Mouse (Mus musculus) CH12.LX (cell line): Measurements from ENCODE around the gene Ubl5. TPM values are rescaled to one million over a fixed set of nuclear protein-coding genes. Genes with fewer than 3 reads are reported as not detected.

ENCODE experiments used
- DNase-seq: peaks from one replicate; pipeline ENCODE4 v3.0.0-alpha.2; 2013; ENCODE audit errors: extremely low read depth
- H3K27ac ChIP-seq: 2 replicates; pipeline ENCODE4 v1.5.1; 2012; ENCODE audit warnings: low read depth, mild to moderate bottlenecking, control low read depth, moderate library complexity; ENCODE audit not compliant: insufficient read depth
- H3K27me3 ChIP-seq: replicated peaks from 2 replicates; pipeline ENCODE3; 2012; ENCODE audit warnings: inconsistent platforms
- H3K36me3 ChIP-seq, 2 experiments: replicated peaks in 1 of 2; 2 replicates each; pipeline versions ENCODE3 to v1.6.1; 2012; ENCODE audit warnings: inconsistent platforms in 1 of 2, low read length in 1 of 2, mild to moderate bottlenecking in 1 of 2, mixed read lengths in 1 of 2, moderate library complexity in 1 of 2; ENCODE audit not compliant: control insufficient read depth in 1 of 2, insufficient read depth in 1 of 2
- H3K4me1 ChIP-seq, 2 experiments: 2 replicates each; pipeline ENCODE4 v1.6.1; 2012; ENCODE audit warnings: inconsistent platforms in 1 of 2, moderate library complexity in 1 of 2; ENCODE audit not compliant: insufficient read depth in 2 of 2, control insufficient read depth in 1 of 2
- H3K4me2 ChIP-seq: 2 replicates; pipeline ENCODE4 v1.6.1; 2012; ENCODE audit warnings: low read depth, mild to moderate bottlenecking, control low read depth; ENCODE audit not compliant: poor library complexity, insufficient read depth, severe bottlenecking
- H3K4me3 ChIP-seq, 3 experiments: fragments of 150-350 bp in 1 of 3; sonication (generic) in 1 of 3; replicated peaks in 1 of 3; 2 replicates each; pipeline versions ENCODE3 to v1.5.1; 2011 to 2012; ENCODE audit warnings: low read depth in 2 of 3, low read length in 2 of 3, mild to moderate bottlenecking in 2 of 3, moderate library complexity in 2 of 3, control low read depth in 1 of 3, improper control_type of control experiment in 1 of 3, inconsistent platforms in 1 of 3, mixed read lengths in 1 of 3; ENCODE audit not compliant: poor library complexity in 1 of 3
- H3K79me2 ChIP-seq: replicated peaks from 2 replicates; pipeline ENCODE4 v1.6.1; 2012; ENCODE audit warnings: mild to moderate bottlenecking, moderate library complexity; ENCODE audit not compliant: control insufficient read depth, poor library complexity, insufficient read depth, severe bottlenecking; ENCODE audit errors: extremely low read depth
- H3K9ac ChIP-seq: 2 replicates; pipeline ENCODE4 v1.6.1; 2012; ENCODE audit warnings: low read depth, mild to moderate bottlenecking, control low read depth, moderate library complexity; ENCODE audit not compliant: insufficient read depth
- H3K9me3 ChIP-seq: replicated peaks from 2 replicates; pipeline ENCODE3; 2012; ENCODE audit warnings: low read length, inconsistent platforms, mixed read lengths
- BHLHE40 ChIP-seq: IDR thresholded peaks from 2 replicates; pipeline ENCODE4 v1.6.1; 2011; ENCODE audit warnings: mild to moderate bottlenecking, low read depth, low read length, improper control_type of control experiment
- CHD1 ChIP-seq: IDR thresholded peaks from 2 replicates; pipeline ENCODE4 v1.6.1; 2012; ENCODE audit warnings: low read depth, low read length, improper control_type of control experiment, inconsistent platforms
- ELF1 ChIP-seq: IDR thresholded peaks from 2 replicates; pipeline ENCODE4 v1.6.1; 2014; ENCODE audit warnings: low read depth, mild to moderate bottlenecking, inconsistent platforms, low read length, improper control_type of control experiment
- EP300 ChIP-seq: IDR thresholded peaks from 2 replicates; pipeline ENCODE4 v1.6.1; 2011; ENCODE audit warnings: low read length, improper control_type of control experiment
- GABPA ChIP-seq: IDR thresholded peaks from 2 replicates; pipeline ENCODE4 v1.6.1; 2012; ENCODE audit warnings: low read depth, low read length, improper control_type of control experiment, inconsistent platforms; ENCODE audit not compliant: insufficient replicate concordance
- HCFC1 ChIP-seq: IDR thresholded peaks from 2 replicates; pipeline ENCODE4 v1.6.1; 2012; ENCODE audit warnings: low read depth, mild to moderate bottlenecking, inconsistent platforms, low read length, improper control_type of control experiment
- IRF4 ChIP-seq: IDR thresholded peaks from 2 replicates; pipeline ENCODE4 v1.6.1; 2014; ENCODE audit warnings: low read depth, mild to moderate bottlenecking, inconsistent platforms, low read length, improper control_type of control experiment
- JUND ChIP-seq: conservative IDR thresholded peaks from 2 replicates; pipeline ENCODE4 v1.6.1; 2011; ENCODE audit warnings: low read depth, low read length, improper control_type of control experiment
- MAFK ChIP-seq: IDR thresholded peaks from 2 replicates; pipeline ENCODE4 v1.6.1; 2011; ENCODE audit warnings: low read length, improper control_type of control experiment; ENCODE audit not compliant: insufficient replicate concordance
- MAX ChIP-seq: IDR thresholded peaks from 2 replicates; pipeline ENCODE4 v1.6.1; 2011; ENCODE audit warnings: low read length, improper control_type of control experiment
- MEF2A ChIP-seq: IDR thresholded peaks from 2 replicates; pipeline ENCODE4 v1.6.1; 2014; ENCODE audit warnings: low read depth, mild to moderate bottlenecking, inconsistent platforms, low read length, improper control_type of control experiment, borderline replicate concordance
- MXI1 ChIP-seq: IDR thresholded peaks from 2 replicates; pipeline ENCODE4 v1.6.1; 2011; ENCODE audit warnings: mild to moderate bottlenecking, low read depth, low read length, improper control_type of control experiment
- NELFE ChIP-seq: IDR thresholded peaks from 2 replicates; pipeline ENCODE4 v1.6.1; 2011; ENCODE audit warnings: low read depth, low read length, improper control_type of control experiment
- NRF1 ChIP-seq: IDR thresholded peaks from 2 replicates; pipeline ENCODE4 v1.6.1; 2014; ENCODE audit warnings: low read depth, mild to moderate bottlenecking, inconsistent platforms, low read length, improper control_type of control experiment, moderate library complexity
- PAX5 ChIP-seq: IDR thresholded peaks from 2 replicates; pipeline ENCODE4 v1.6.1; 2012; ENCODE audit warnings: low read length, inconsistent platforms, mixed read lengths
- POLR2A ChIP-seq: IDR thresholded peaks from 2 replicates; pipeline ENCODE4 v1.6.1; 2011; ENCODE audit warnings: low read depth, mild to moderate bottlenecking, improper control_type of control experiment, low read length
- POLR2AphosphoS2 ChIP-seq: IDR thresholded peaks from 2 replicates; pipeline ENCODE4 v1.6.1; 2011; ENCODE audit warnings: low read depth, low read length, improper control_type of control experiment
- SIN3A ChIP-seq: IDR thresholded peaks from 2 replicates; pipeline ENCODE4 v1.6.1; 2012; ENCODE audit warnings: low read length, improper control_type of control experiment, inconsistent platforms
- TBP ChIP-seq: conservative IDR thresholded peaks from 2 replicates; pipeline ENCODE4 v1.6.1; 2011; ENCODE audit warnings: low read depth, low read length, improper control_type of control experiment
- UBTF ChIP-seq: IDR thresholded peaks from 2 replicates; pipeline ENCODE4 v1.6.1; 2012; ENCODE audit warnings: low read depth, mild to moderate bottlenecking, inconsistent platforms, low read length, improper control_type of control experiment, moderate library complexity
- USF1 ChIP-seq: IDR thresholded peaks from 2 replicates; pipeline ENCODE4 v1.6.1; 2014; ENCODE audit warnings: low read depth, mild to moderate bottlenecking, inconsistent platforms, low read length, improper control_type of control experiment
- USF2 ChIP-seq: conservative IDR thresholded peaks from 2 replicates; pipeline ENCODE4 v1.6.1; 2011; ENCODE audit warnings: low read depth, low read length, improper control_type of control experiment
- ZKSCAN1 ChIP-seq: IDR thresholded peaks from 2 replicates; pipeline ENCODE4 v1.6.1; 2012; ENCODE audit warnings: low read depth, inconsistent platforms, low read length, improper control_type of control experiment, borderline replicate concordance
- ZNF384 ChIP-seq: IDR thresholded peaks from 2 replicates; pipeline ENCODE4 v1.6.1; 2012; ENCODE audit warnings: low read depth, low read length, improper control_type of control experiment, inconsistent platforms
- dilution Hi-C: fragments of 300-500 bp; cut with MboI; formaldehyde crosslinking; loops from 2 replicates; pipeline ENCODE4 v1.14.3; 2020; ENCODE audit warnings: low sequenced_read_pairs; ENCODE audit not compliant: extremely low pct_unique_long_range_greater_than_20kb, extremely low pct_ligation_motif_present
- in situ Hi-C: fragments of 300-500 bp; cut with MboI; formaldehyde crosslinking; loops from 3 replicates; pipeline ENCODE4 v1.14.3; 2019; ENCODE audit warnings: low sequenced_read_pairs, low pct_ligation_motif_present, low pct_unique_long_range_greater_than_20kb, mixed read lengths
- polyA plus RNA-seq: library from polyadenylated mRNA; unstranded; fragments of >175 nt; gene quantifications from 2 replicates; pipeline ENCODE4 v1.2.1, GENCODE M21; 2012; ENCODE audit warnings: low read depth; ENCODE audit not compliant: insufficient read length
- total RNA-seq, 2 experiments: library from RNA; depleted of rRNA; stranded (reverse); fragments of 300-350 nt in 1 of 2; fragments of >200 nt in 1 of 2; gene quantifications; 2 replicates each; pipeline ENCODE4 v1.2.3; 2012 to 2014

The Ubl5 gene
- total and polyA plus RNA-seq, 3 experiments: 155 to 328 (median 291) TPM

- Histone ChIP-seq H3K79me2 (peaks cover 48% of the 10 kb centered on the region), H3K27ac (no peak overlapping the region), H3K36me3 (peaks cover 21 to 50% of the 10 kb centered on the region in 2 experiments), H3K9me3 (no peaks in the 10 kb centered on the region), H3K4me1 (peaks cover 3 to 42% of the 10 kb centered on the region in 2 experiments), H3K4me3 (peak overlapping the region in 2 of 3 experiments; percentile 84 to 88), H3K9ac (peak overlapping the region; percentile 47; the same call in 1 of the 2 replicates), H3K27me3 (no peaks in the 10 kb centered on the region), H3K4me2 (peak overlapping the region; percentile 99)
- no peak for TF ChIP-seq BHLHE40
- no peak for TF ChIP-seq UBTF
- TF ChIP-seq EP300: no peak
- no peak for TF ChIP-seq TBP
- TF ChIP-seq MAX: no peak
- TF ChIP-seq HCFC1: no peak
- no peak for TF ChIP-seq NELFE
- TF ChIP-seq PAX5: no peak
- TF ChIP-seq POLR2AphosphoS2: no peak
- no peak for TF ChIP-seq ELF1
- TF ChIP-seq MAFK: no peak
- no peak for TF ChIP-seq JUND
- no peak for TF ChIP-seq USF1
- no peak for TF ChIP-seq GABPA
- TF ChIP-seq ZNF384: no peak
- TF ChIP-seq NRF1: no peak
- in situ Hi-C loops (no loop called here), dilution Hi-C loops (no loop called here)
- DNase-seq: no peak
These were observed 1.2 kb upstream of the Ubl5 start for GRCm38 (mm10) chr9:20641501-20641900.

- dilution Hi-C loops: no loop called here
- peak overlapping the region; percentile 99 for H3K4me2 ChIP-seq
- TF ChIP-seq CHD1 (no peak), USF2 (no peak), SIN3A (peak; percentile 88), POLR2A (peak; percentile 40; the same call in 1 of the 2 replicates), HCFC1 (peak; percentile 9; the same call in 1 of the 2 replicates), IRF4 (0 out of 2 replicates have a peak, but pooled peaks have one; percentile 4), MEF2A (0 out of 2 replicates have a peak, but pooled peaks have one; percentile 9), ELF1 (peak; percentile 57), MXI1 (peak; percentile 72; the same call in 1 of the 2 replicates), ZKSCAN1 (no peak)
- TF ChIP-seq, all 38 proteins: peak for 7
These were observed 303 bp downstream of the Ubl5 start for GRCm38 (mm10) chr9:20642896-20643466.

More at GRCm38 (mm10) chr9:20642896-20643466, 303 bp downstream of the Ubl5 start:
- Histone ChIP-seq H3K4me3 (peak overlapping the region; percentile 80 to 88 (median 84)), H3K9me3 (no peaks in the 10 kb centered on the region), H3K27ac (no peak overlapping the region), H3K36me3 (peaks cover 26 to 52% of the 10 kb centered on the region in 2 experiments), H3K4me1 (peaks cover 0 to 30% of the 10 kb centered on the region in 2 experiments; a peak in 2 of 4 replicates), H3K27me3 (no peaks in the 10 kb centered on the region), H3K79me2 (peaks cover 49% of the 10 kb centered on the region), H3K9ac (peak overlapping the region; percentile 65)
- peak; percentile 94 for DNase-seq
- in situ Hi-C loops: no loop called here
